Mouse (Mus musculus) right cerebral cortex, postnatal 36 days (tissue): ENCODE data around the gene Gjc2.

ENCODE experiments used
- DNase-seq, 2 experiments: peaks; one replicate each; pipeline ENCODE4 v3.0.0; 2022; ENCODE audit warnings: low spot score in 2 of 2, mixed read lengths in 1 of 2

Gjc2 gene

DNA sequence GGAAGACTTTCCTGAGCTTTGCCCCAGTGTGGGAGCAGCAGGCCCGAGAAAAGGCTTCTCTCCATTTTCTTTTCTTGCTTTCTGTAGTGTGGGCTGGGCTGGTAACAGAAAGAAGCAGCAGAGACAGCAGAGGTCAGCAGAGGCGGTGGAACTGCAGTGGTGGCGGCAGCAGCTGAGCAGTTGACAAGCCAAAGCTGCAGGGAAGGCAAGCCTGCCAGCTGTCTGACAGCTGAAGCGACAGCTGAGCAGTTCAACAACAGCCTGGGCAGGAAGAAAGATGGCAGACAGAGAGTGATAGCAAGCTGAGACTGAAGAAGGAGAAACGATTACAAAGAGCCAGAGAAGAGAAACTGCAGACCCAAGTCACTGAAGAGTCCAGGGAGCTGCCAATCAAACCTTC, 21.6 kb downstream of the Gjc2 start:
- DNase-seq = no peak

DNA sequence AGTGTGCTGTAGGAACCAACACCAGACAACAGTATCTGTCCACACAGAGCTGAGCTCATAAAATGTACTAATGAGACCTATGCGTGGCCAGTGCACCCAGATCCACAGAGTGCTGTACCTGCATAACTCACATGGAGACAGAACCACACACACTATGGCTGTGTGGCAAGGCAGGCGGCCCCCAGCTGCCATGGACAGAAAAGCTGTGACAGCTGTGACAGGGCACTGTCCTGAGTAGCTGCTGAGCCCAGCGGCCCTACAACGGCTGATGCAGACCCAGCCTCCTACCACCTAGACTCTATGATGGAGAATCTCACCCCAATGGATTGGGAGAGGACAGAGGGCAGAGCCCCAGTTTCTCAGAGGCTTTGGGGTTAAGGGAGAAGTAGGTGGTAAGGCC, 23.5 kb downstream of the Gjc2 start:
- DNase-seq = no peak

DNA sequence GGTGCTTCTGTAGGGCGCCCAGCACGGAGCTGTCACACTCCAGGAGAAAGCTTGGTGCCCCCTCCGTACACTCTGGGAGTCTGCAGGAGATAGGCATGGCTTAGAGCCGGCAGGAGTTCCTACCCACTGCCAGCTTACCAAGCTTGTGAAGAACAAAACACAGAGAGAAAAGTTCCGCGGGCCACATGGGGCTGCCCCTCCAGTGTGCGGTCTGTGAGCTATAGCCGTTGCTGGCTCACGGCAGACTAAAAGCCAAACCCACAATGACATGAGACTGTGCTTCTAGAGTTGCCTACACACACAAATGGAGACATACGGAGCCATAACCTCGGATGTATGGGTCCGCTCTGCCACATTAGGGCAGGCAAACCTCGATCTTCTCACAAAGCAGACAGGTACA, 23.9 kb downstream of the Gjc2 start:
- no peak for DNase-seq

DNA sequence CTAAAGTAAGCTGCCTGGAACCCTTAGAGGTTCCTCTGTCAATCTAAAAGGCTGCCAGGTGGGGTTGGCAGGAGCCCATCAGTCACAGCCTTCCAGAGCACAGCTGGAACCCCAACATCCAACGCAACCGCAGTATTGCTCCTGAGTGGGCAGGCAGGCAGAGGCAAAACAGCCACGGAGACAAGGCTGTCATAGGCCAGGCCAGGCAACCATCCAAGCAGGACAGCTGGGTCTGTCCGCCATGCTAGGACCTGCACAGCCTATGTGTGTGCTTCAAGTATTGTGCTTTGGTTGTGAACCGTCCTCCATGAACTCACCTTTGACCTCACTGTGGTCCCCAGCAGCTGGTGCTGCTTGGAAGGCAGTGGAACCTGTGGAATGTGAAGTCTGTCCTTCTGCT, 27.1 kb downstream of the Gjc2 start:
- DNase-seq = no peak

DNA sequence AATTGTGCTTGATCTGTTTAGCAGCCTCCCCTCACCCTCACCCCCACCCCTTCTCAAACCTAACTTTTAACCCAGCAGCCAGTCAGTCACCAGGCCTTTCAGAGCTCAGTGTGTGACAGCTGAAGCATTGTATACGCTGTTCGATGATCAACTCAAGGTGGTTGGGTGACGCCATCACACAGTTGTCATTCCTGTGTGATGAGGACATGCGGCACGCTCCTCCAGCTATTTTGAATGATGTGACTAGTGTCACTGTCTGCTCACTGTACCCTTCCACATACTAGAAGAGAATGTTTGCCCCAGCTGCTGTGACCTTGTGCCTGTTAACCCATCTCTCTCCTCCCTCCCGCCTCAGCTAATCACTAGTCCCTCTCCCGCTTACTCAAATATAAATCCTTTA, 28.8 kb downstream of the Gjc2 start:
- DNase-seq = no peak

DNA sequence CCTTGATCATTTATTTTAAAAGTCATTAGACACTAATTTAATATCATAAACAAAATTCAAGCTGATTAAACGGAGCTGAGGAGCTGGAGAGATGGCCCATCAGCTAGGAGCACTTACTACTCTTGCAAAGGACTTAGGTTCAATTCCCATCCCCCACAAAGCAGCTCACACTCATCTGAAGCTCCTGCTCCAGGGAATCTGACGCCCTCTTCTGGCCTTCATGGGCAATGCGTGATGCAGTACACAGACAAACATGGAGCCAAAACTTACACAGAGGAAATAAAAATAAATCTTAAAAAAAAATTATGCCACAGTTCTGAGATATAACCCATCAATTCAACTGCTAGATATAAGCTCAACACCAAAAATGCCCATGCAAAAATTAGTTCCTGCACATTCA, 31.3 kb downstream of the Gjc2 start:
- DNase-seq = no peak

DNA sequence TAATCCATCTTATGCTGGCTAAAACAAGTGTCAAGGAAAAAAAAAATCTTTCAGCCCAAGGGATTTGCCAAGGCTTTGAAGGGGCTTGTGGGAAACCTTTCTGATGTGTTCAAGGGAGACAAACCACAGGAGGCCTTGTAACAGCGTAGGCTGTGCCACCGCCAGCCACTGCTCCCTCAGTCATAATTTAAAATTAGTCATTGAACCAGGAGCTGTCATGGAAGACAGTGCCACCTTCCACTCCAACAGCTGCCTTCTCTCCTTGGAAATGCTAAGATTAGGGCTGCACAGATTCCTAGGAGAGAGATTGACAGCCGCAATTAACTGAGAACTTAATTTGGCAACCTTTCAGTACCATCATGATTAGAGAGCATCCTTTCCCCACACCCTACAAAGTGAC, 33.7 kb downstream of the Gjc2 start:
- DNase-seq = no peak

DNA sequence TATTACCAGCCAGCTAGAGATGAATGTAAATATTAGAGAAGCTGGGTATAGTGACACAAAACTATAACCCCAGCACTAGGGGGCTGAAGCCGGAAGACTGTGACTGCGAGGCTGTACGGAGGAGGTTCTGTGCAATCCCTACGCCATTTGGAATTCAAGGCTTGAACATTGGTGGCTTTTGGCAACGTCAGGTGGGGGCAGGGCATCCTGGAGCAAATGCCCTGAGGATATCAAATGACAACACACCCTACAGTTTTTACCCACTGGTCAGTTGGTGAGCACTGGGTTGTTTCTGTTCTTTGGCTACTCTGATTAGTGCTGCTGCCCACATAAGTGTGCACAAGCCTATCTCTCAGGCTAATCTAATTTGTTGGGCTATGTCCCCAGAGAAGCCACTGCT, 40.1 kb downstream of the Gjc2 start:
- no peak for DNase-seq

DNA sequence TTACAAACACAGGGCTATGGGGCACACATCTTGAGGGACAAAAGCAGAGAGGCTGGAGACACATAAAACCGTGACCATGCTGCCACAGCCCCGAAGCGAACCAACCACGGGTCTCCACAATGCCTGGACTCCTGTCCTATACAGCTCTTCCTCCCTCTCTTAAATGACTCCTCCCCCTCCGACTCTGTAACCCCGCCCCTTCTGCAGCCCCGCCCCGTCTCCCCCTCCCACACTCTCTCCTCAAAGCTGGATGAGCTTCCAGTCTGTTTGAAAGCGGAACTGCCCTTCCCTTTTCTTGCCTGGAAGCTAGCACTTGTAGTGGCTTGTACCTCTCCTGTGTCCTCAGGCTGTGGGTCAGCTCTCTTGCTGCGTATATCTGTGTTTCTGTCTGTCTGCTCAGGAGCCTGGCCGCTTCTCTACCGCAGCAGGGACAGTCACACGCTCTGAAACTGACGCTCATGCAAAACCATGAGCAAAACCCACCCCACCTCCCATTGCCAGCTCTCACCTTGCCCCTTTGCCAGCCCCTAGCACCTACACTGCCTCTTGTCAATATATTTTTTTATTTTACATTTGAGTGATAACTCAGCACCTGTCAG, 41.1 kb downstream of the Gjc2 start:
- DNase-seq = no peak

DNA sequence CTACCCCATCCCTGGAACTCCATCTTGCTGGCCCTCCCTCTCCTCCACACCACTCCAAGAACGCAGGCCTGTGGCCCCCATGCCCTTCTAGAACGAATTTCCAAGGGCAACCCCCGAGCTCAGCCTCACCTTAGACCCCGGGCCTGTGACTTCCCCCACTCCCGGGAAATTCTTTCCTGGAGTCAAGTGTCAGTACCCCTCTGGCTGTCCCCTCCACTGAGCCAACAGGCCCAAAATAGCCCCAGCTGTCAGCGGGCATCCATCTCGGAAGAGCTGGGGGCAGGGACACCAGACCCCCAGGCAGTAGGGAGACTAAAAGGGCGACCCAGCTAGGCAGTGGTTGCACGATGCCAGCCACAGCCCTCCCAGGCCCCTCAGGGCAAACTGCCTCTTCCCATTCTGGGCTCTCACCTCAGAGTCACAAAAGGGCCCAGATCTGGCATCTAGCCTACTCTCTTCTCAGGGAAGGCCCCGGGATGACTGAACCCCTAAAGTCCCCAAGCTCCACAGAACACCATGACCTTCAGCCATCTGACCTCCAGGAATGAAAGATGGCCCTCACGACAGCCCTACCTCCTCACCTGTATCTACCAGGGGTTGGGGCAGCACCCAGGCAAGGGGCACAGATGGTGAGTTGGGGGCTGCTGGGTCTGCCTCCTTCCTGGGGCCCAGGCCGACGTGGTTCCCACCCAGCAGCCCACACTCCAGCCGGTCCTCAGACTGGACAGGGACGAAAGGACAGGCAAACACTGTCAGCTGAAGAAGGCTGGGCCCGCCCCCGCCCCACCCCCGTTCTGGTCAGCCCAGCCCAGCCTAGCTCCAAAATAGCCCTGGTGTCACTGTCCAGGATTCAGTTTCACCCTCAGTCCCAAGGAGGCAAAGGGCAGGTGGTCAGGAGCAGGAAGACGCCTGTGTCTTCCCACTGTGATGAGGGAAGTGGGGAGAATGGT, 44.2 kb downstream of the Gjc2 start:
- no peak for DNase-seq

DNA sequence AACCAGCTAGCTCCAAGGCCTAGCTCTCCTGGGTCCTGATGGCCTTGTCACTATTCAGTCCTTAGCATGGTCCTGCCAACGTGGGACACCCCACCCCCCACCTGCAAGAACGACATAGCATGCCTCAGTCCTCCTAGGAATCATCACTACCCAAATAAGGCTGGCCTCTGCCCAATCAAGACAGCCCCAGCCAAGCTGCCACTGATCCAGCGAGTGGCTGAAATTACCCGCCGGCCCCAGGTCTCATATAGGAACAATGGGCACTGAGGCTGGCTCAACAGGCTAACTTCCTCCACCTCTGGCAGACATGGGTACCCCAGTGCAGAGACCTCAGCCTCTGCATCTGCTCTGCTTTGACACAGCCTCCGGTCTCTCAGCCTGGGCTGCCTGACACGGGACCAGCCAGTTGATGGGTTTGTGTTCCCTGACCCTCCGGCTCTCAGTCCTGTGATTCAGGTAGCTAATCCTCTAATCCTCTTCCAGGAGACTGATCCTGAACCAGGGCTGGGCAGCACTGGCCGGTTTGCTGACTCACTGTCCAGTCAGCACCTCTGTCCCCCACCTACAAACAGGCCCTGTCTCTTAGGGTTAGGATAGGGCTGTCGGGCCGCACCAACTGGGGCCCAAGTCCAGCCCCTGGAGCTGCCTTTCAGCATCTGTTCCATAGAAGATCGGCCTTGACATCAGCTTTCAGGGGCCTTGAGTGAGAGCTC, 45.9 kb downstream of the Gjc2 start:
- no peak for DNase-seq

DNA sequence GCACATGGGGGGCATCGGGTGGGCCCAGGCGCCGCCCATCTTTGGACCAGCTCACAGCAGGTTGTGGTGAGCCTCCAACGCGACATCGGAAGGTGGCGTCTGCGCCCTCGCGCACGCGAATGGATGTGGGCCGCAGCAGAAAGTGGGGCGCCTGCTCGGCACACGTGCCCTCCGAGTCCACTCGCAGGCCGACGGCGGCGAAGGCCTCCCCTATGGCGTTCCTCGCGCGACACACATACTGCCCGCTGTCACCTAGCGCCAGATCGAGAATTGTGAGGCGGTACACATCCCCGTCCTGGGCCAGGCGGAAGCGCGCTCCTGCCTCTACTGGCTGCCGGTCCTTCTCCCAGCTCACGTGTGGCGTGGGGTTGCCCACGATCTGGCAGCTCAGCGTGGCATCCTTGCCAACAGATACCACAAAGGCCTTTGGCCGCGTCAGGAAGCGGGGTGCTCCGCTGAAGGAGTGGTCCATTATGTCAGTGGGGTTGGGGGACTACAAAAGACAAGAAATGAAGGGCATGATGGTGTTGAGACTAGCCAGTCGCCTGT, 47.0 kb downstream of the Gjc2 start, which contains the start of gene Obscn:
Gene Obscn (minus strand): TSS at position 499 of the 549 bp plus-strand sequence.
- DNase-seq = no peak

DNA sequence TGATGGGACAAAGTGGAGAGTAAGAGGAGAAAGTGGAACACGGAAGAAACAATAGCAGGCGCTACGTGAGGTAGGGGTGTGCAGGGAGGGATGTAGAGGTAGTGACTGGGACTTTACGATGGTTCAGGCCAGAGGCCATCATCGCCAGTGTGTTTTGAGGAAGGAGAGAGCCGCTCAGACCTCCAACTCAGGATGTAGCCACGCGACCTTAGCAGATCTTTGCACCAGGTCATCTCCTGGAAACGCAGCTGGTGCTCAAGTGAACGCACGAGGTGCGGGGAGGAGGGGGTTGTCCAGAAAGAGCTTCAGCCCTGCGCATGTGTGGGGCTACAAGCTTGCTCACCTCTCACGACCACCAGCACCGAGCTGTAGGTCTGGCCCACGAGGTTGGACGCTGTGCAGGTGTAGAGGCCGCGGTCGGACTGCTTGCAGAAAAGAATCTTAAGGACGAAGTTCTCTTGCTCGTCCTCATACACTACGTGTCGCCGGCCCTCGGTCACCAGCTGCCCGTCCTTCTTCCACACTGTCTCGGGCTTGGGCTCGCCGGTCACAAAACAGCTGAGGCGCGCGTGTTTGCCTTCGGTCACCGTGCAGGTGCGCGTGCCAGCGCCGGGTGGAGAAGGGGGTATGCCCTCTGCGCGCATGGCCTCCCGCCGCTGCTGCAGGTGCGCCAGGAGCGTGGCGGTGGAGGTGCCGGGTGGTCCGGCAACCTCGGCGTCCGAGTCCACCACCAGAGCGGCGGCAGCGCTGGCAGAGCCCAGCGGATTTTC, 47.8 kb downstream of the Gjc2 start:
- no peak for DNase-seq

DNA sequence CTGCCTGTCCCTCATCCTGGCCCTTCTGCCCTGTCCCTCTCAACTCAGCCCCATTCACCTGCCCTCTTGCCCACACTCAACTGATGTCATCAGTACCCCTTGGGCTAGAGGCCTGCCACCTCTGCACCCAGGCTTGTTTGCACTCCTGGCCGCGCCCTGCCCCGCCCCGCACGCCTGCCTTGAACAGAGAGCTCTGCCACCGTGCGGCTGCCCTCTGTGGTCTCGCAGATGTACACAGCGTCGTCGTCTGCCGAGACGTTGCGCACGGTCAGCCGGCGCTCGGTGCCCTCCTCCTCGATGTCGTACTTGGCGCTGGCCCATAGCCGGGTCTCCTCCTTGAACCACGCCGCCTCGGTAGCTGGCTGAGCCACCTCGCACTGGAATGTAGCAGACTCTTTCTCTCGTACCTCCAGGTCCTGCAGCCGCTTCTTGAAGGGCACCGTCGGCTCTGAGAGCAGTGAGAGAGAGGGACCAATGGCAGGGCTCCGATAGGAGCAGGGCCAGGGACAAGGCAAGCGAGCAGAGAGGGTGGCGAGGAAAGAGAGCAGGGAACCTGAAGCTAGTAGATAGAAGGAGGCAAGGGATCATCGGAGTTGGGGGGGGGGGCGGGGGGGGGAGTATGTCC, 48.5 kb downstream of the Gjc2 start:
- no peak for DNase-seq

DNA sequence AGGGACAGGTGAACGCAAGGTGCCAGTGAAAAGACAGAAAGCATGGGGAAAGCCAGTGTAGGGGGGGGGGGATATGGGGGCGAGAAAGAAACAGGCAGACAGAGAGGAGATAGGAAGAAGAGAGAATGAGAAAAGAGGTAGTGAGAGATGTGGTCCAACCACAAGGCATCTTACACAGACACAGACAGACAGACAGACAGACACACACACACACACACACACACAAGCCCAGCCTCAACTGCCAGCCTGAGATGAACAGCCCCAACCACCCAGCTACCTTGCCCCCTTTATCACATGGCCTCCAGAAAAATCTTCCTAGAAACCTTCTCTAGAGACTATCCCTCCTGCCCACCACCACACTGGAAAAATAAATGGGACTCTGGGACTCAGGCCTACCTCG, 50.9 kb downstream of the Gjc2 start:
- no peak for DNase-seq

DNA sequence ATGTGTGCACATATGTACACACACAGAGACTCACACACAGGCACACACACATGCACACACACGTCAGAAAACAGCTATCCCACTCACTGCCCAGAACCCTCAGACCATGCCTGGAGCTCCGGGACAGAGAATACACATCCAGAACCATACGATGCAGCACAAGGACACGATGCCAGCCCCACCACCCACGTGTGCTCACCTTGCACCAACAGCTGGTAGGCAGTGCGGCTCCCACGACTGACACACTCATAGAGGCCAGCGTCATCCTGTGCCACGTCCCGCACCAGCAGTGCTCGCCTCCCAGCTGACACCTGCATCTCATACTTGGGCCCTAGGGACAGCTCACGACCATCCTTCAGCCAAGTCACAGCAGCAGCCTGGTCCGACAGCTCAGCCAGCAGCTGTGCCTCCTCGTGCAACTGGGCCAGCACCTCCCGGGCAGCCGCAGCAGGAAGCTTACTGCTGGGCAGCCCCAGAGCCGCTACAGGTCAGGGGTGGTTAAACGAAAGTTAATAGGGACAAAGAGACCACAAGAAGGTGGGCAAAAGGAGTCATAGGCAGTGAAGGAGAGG, 51.6 kb downstream of the Gjc2 start:
- DNase-seq = no peak

DNA sequence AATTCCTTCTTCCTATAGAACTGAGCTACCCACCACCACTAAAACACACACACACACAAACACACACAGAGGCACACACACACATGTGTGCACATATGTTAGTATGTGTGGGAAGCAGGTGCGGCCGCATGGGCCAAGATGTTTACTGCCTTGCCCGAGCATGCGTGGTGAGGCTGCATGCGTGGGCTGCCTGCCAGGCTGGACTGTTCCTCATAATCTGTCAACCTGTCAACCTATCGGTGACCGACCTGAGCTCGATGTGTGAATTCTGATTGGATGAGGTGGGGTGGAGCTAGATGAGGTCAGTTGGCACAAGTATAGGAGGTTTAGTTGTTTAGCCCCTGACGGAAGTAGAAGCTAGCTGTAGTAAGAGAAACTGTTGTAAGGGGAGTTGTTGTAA, 52.2 kb downstream of the Gjc2 start:
- DNase-seq = no peak
